Mouse (Mus musculus): Measurements from ENCODE around the gene Hoxb8. TPM values are rescaled to one million over a fixed set of nuclear protein-coding genes. Genes with fewer than 3 reads are reported as not detected.
A peak's percentile ranks its signal among the peaks of the same experiment; 100 is the strongest.

Hoxb8 gene
- polyA plus RNA-seq, 1 experiment from 2014 or later, result 0.71 TPM

GRCm38 (mm10) chr11:96274428-96274827 lies 7.3 kb upstream of the Hoxb8 start:
- Histone ChIP-seq H3K27me3 (replicated peaks; ENCODE audit: control insufficient read depth, insufficient read depth, low read length) (peaks cover 87% of the 10 kb centered on the region), H3K4me2 (ENCODE audit: low read depth, low read length) (no peak overlapping the region), H3K27ac (ENCODE audit: low read length) (no peak overlapping the region), H3K9me3 (ENCODE audit: control insufficient read depth, low read length) (no peaks in the 10 kb centered on the region), H3K36me3 (ENCODE audit: control insufficient read depth, insufficient read depth, low read length) (no peaks in the 10 kb centered on the region), H3K9ac (ENCODE audit: low read depth, low read length) (no peak overlapping the region), H3K4me3 (ENCODE audit: low read length) (no peak overlapping the region), H3K4me1 (ENCODE audit: control insufficient read depth, insufficient read depth, low read length) (peaks cover 19% of the 10 kb centered on the region)
- ATAC-seq, result no peak
- WGBS, result 19% methylated on average over 10 of the region's 10 CpGs

GRCm38 (mm10) chr11:96275896-96276295 lies 5.8 kb upstream of the Hoxb8 start:
- no peak for ATAC-seq
- H3K9ac ChIP-seq (ENCODE audit: low read depth, low read length), result no peak overlapping the region
- 21% methylated on average over 4 of the region's 4 CpGs for WGBS
- peaks cover 16% of the 10 kb centered on the region for H3K4me1 ChIP-seq (ENCODE audit: control insufficient read depth, insufficient read depth, low read length)
- H3K4me2 ChIP-seq (ENCODE audit: low read depth, low read length), result no peak overlapping the region
- no peaks in the 10 kb centered on the region for H3K9me3 ChIP-seq (ENCODE audit: control insufficient read depth, low read length)
- H3K36me3 ChIP-seq (ENCODE audit: control insufficient read depth, insufficient read depth, low read length), result no peaks in the 10 kb centered on the region
- no peak overlapping the region for H3K27ac ChIP-seq (ENCODE audit: low read length)
- H3K27me3 ChIP-seq (replicated peaks; ENCODE audit: control insufficient read depth, insufficient read depth, low read length), result peaks cover 84% of the 10 kb centered on the region
- no peak overlapping the region for H3K4me3 ChIP-seq (ENCODE audit: low read length)

DNA sequence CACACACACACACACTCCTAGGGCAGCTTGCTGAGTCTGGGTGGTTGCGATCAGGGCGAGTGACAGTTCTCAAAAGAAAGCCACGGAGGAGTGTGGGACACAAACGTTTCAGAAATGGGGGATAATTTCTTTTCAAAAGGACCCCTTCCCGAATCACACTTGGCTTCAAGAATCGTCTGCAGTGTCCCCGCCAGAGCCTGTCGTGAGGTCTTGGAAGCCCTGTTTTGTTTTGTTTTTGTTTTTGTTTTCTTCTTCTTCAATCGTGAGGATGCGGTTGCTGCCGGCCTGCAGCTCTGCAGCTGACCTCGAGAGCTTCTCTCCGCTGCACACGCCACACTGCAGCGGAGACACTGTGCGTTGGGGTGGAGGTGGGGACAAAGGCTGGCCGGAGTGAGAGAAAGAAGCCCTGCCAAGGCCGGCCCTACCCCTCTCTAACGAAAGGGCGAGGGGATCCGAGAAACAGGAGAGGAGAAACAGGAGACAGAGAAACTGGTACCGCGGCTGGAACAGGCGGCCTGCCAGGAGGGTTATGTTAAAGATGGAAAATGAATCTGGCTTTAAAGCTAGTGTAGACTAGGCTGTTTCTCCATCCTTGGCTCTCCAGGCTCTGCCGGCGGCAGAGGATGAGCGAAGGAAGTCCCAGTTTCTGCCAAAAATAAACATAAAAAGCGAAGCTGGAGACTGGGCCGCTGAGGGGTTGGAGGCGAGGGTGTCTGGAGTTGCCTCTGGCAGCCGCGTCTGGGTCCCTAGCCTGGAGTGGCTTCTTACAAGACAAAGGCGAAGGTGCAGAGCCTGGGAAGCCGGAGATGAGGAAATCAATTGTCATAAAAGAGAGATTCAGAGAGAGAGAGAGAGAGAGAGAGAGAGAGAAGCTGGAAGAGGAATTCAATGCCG lies 4.3 kb upstream of the Hoxb8 start:
- H3K4me3 ChIP-seq (ENCODE audit: low read length), result peak overlapping the region; percentile 9; the same call in 1 of the 2 replicates
- no peaks in the 10 kb centered on the region for H3K36me3 ChIP-seq (ENCODE audit: control insufficient read depth, insufficient read depth, low read length)
- peak; percentile 30; the same call in 1 of the 2 replicates for ATAC-seq
- peaks cover 5% of the 10 kb centered on the region; the same call in 1 of the 2 replicates for H3K4me1 ChIP-seq (ENCODE audit: control insufficient read depth, insufficient read depth, low read length)
- H3K4me2 ChIP-seq (ENCODE audit: low read depth, low read length), result peak overlapping the region; percentile 37
- 0 out of 2 replicates have a peak overlapping the region, but pooled peaks have one; percentile 27 for H3K9ac ChIP-seq (ENCODE audit: low read depth, low read length)
- H3K27ac ChIP-seq (ENCODE audit: low read length), result no peak overlapping the region
- WGBS, result 7% methylated on average over 35 of the region's 35 CpGs
- H3K9me3 ChIP-seq (ENCODE audit: control insufficient read depth, low read length), result no peaks in the 10 kb centered on the region
- H3K27me3 ChIP-seq (replicated peaks; ENCODE audit: control insufficient read depth, insufficient read depth, low read length), result peaks cover 80% of the 10 kb centered on the region

DNA sequence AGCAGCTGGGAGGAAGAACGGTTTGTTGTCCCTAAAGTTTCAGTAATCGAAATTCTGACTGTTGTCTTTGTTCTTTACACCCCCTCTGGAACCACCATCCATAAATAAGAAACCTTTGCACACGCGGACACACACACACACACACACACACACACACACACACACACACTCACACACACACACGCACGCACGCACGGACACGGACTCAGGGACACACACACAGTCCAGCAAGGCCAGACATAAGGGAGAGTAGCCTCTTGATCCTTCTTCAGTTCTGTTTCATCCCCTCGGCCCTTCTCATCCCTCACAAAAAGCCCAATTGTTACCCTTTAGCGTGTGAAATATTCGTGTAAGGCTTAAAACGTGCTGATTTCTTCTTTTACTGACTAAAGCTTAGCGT lies 3.4 kb upstream of the Hoxb8 start:
- Histone ChIP-seq H3K9me3 (ENCODE audit: control insufficient read depth, low read length) (no peaks in the 10 kb centered on the region), H3K27me3 (replicated peaks; ENCODE audit: control insufficient read depth, insufficient read depth, low read length) (peaks cover 78% of the 10 kb centered on the region), H3K4me3 (ENCODE audit: low read length) (no peak overlapping the region), H3K4me2 (ENCODE audit: low read depth, low read length) (no peak overlapping the region), H3K36me3 (ENCODE audit: control insufficient read depth, insufficient read depth, low read length) (no peaks in the 10 kb centered on the region), H3K4me1 (ENCODE audit: control insufficient read depth, insufficient read depth, low read length) (peaks cover 8% of the 10 kb centered on the region; the same call in 1 of the 2 replicates), H3K9ac (ENCODE audit: low read depth, low read length) (no peak overlapping the region), H3K27ac (ENCODE audit: low read length) (no peak overlapping the region)
- 17% methylated on average over 14 of the region's 14 CpGs for WGBS
- no peak; the same call in 1 of the 2 replicates for ATAC-seq

DNA sequence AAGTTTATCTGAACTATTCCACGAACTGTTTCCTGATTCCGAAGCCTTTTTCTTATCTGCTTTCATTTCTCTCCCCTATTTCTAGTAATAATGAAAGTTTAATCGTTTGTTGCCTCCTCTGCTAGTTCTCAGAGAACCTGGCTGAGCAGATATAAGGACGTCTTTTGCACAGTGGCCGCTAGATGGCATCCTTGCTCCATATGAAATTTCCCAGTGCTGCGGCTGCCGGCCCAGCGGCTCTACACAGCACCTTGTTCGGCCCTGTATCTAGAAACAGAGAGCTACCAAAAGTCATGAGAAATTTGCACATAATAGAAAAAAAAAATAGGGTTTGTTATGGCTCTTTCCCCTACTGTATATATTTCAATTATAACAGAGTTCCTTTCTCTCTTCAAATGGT lies 2.9 kb upstream of the Hoxb8 start:
- under 1% methylated on average over 9 of the region's 9 CpGs for WGBS
- peaks cover 77% of the 10 kb centered on the region for H3K27me3 ChIP-seq (replicated peaks; ENCODE audit: control insufficient read depth, insufficient read depth, low read length)
- H3K27ac ChIP-seq (ENCODE audit: low read length), result no peak overlapping the region
- H3K4me2 ChIP-seq (ENCODE audit: low read depth, low read length), result no peak overlapping the region
- H3K4me1 ChIP-seq (ENCODE audit: control insufficient read depth, insufficient read depth, low read length), result peaks cover 8% of the 10 kb centered on the region; the same call in 1 of the 2 replicates
- no peak overlapping the region for H3K9ac ChIP-seq (ENCODE audit: low read depth, low read length)
- ATAC-seq, result peak; percentile 70
- H3K9me3 ChIP-seq (ENCODE audit: control insufficient read depth, low read length), result no peaks in the 10 kb centered on the region
- H3K36me3 ChIP-seq (ENCODE audit: control insufficient read depth, insufficient read depth, low read length), result no peaks in the 10 kb centered on the region
- H3K4me3 ChIP-seq (ENCODE audit: low read length), result no peak overlapping the region

GRCm38 (mm10) chr11:96279421-96280233 lies 2.1 kb upstream of the Hoxb8 start:
- H3K27me3 ChIP-seq (replicated peaks; ENCODE audit: control insufficient read depth, insufficient read depth, low read length), result peaks cover 69% of the 10 kb centered on the region
- no peak overlapping the region for H3K27ac ChIP-seq (ENCODE audit: low read length)
- H3K9ac ChIP-seq (ENCODE audit: low read depth, low read length), result 0 out of 2 replicates have a peak overlapping the region, but pooled peaks have one; percentile 33

GRCm38 (mm10) chr11:96280399-96281378 lies 1.0 kb upstream of the Hoxb8 start:
- Histone ChIP-seq H3K4me3 (ENCODE audit: low read length) (peak overlapping the region; percentile 18; the same call in 1 of the 2 replicates), H3K36me3 (ENCODE audit: control insufficient read depth, insufficient read depth, low read length) (no peaks in the 10 kb centered on the region), H3K27me3 (replicated peaks; ENCODE audit: control insufficient read depth, insufficient read depth, low read length) (peaks cover 58% of the 10 kb centered on the region), H3K9ac (ENCODE audit: low read depth, low read length) (no peak overlapping the region), H3K9me3 (ENCODE audit: control insufficient read depth, low read length) (no peaks in the 10 kb centered on the region), H3K27ac (ENCODE audit: low read length) (no peak overlapping the region; the same call in 1 of the 2 replicates), H3K4me1 (ENCODE audit: control insufficient read depth, insufficient read depth, low read length) (peaks cover 9% of the 10 kb centered on the region; the same call in 1 of the 2 replicates), H3K4me2 (ENCODE audit: low read depth, low read length) (peak overlapping the region; percentile 37; the same call in 1 of the 2 replicates)
- WGBS, result 36% methylated on average over 8 of the region's 8 CpGs
- ATAC-seq, result no peak

More at GRCm38 (mm10) chr11:96279421-96280233, 2.1 kb upstream of the Hoxb8 start:
- Histone ChIP-seq H3K36me3 (ENCODE audit: control insufficient read depth, insufficient read depth, low read length) (no peaks in the 10 kb centered on the region), H3K4me1 (ENCODE audit: control insufficient read depth, insufficient read depth, low read length) (peaks cover 8% of the 10 kb centered on the region; the same call in 1 of the 2 replicates), H3K4me2 (ENCODE audit: low read depth, low read length) (peak overlapping the region; percentile 37; the same call in 1 of the 2 replicates), H3K9me3 (ENCODE audit: control insufficient read depth, low read length) (no peaks in the 10 kb centered on the region), H3K4me3 (ENCODE audit: low read length) (peak overlapping the region; percentile 7; the same call in 1 of the 2 replicates)
- ATAC-seq, result no peak
- 11% methylated on average over 31 of the region's 31 CpGs for WGBS

GRCm38 (mm10) chr11:96281396-96281795 lies 309 bp upstream of the Hoxb8 start:
- Histone ChIP-seq H3K27me3 (replicated peaks; ENCODE audit: control insufficient read depth, insufficient read depth, low read length) (peaks cover 56% of the 10 kb centered on the region), H3K4me3 (ENCODE audit: low read length) (peak overlapping the region; percentile 18; the same call in 1 of the 2 replicates), H3K9me3 (ENCODE audit: control insufficient read depth, low read length) (no peaks in the 10 kb centered on the region), H3K9ac (ENCODE audit: low read depth, low read length) (no peak overlapping the region), H3K4me2 (ENCODE audit: low read depth, low read length) (peak overlapping the region; percentile 22; the same call in 1 of the 2 replicates), H3K36me3 (ENCODE audit: control insufficient read depth, insufficient read depth, low read length) (no peaks in the 10 kb centered on the region), H3K4me1 (ENCODE audit: control insufficient read depth, insufficient read depth, low read length) (peaks cover 15% of the 10 kb centered on the region; the same call in 1 of the 2 replicates), H3K27ac (ENCODE audit: low read length) (peak overlapping the region; percentile 9; the same call in 1 of the 2 replicates)
- no peak for ATAC-seq
- WGBS, result 18% methylated on average over 18 of the region's 18 CpGs
